Mouse (Mus musculus): ENCODE measurements around the gene Ech1.

DNA sequence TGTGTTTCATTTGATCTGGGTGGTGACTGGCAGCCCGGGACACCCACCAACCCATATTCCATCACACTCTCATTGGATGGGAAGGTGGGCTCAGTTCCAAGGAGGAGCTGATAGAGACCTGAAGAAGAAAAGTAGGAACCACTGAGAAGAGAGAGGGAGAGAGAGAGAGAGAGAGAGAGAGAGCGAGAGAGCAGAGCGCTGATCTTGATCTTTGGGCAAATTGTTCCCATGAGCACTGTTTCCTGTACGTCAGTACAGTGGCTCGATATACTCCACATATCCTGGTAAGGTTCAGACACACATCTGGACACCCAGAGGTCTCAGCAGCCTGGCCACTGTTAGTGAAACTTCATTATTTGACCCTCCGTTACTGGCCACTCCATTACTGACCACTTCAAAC, 38.5 kb downstream of the Ech1 start, which contains the start of gene Lgals7:
- TF ChIP-seq EP300 (IDR thresholded peaks at IDR 0.05; ENCODE audit: low read depth) = no peak
- TF ChIP-seq CTCF (IDR thresholded peaks at IDR 0.05; ENCODE audit: low read depth) = no peak

All from heart, postnatal 0 days (tissue).